ENCODE assay signal across 16 mouse cellular contexts in the genomic region with DNA sequence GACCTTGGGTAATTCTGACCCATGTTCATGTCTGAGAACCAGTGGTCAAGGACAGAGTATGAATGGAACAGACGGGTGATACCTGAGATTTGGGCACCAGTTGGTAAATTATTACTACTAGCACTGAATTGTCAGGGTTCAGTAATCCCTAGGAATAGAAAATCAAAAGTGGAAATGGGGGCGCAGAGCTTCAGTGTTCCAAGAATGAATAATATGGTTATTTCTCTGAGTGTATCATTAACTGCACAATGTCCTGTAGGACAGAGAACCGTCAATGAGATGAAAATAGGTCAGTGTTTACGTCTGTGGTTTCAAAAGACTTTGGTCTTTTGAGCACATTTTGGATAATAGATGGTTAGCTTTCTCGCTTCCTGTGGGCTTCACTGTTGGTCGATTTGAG.
"Had no signal": no experiment of that assay in that cellular context is flagged by ENCODE, and none has a peak within 500 bp of the region (broad histone marks: within the 10 kb centered on the region; RNA-seq: fewer than 3 reads in every experiment).

No protein-coding gene starts in this region.

- DNase-seq: liver, postnatal 0 days; lung, adult 2 months; lung, postnatal 14 days; lung, postnatal 36 days; right cerebral cortex, postnatal 14 days; thymus, adult 2 months; thymus, postnatal 25 days; thymus, postnatal 4 days had no signal

- H3K36me3 ChIP-seq: lung, embryonic 15.5 days; midbrain, embryonic 12.5 days; midbrain, embryonic 15.5 days; neural tube, embryonic 12.5 days; stomach, embryonic 15.5 days had no signal

- H3K27me3 ChIP-seq: lung, embryonic 15.5 days; megakaryocyte, embryonic 14.5 days; midbrain, embryonic 12.5 days; midbrain, embryonic 15.5 days; neural tube, embryonic 12.5 days; stomach, embryonic 15.5 days had no signal

- H3K4me3 ChIP-seq: lung, embryonic 15.5 days; megakaryocyte, embryonic 14.5 days; midbrain, embryonic 12.5 days; midbrain, embryonic 15.5 days; neural tube, embryonic 12.5 days; stomach, embryonic 15.5 days had no signal

- H3K4me1 ChIP-seq: midbrain, embryonic 15.5 days had no signal

- H3K27ac ChIP-seq: lung, embryonic 15.5 days; macrophage; midbrain, embryonic 12.5 days; midbrain, embryonic 15.5 days; neural tube, embryonic 12.5 days; stomach, embryonic 15.5 days; stomach, postnatal 0 days had no signal
